Mouse (Mus musculus) activated CD4-positive, CD25-positive, alpha-beta regulatory T cell, adult 4 months (primary cell): Measurements from ENCODE around the gene Rbm20. TPM values are rescaled to one million over a fixed set of nuclear protein-coding genes. Genes with fewer than 3 reads are reported as not detected.

Experiments used
- ATAC-seq: one replicate; pipeline ENCODE4 v1.8.0; 2017
- polyA plus RNA-seq, 2 experiments: library from polyadenylated mRNA; unstranded; fragments of 100-300 nt; shearing (Covaris generic); gene quantifications; one replicate each; pipeline ENCODE4 v1.2.1; 2017

Gene Rbm20
- polyA plus RNA-seq, 2 experiments from 2014 or later, result 0.24 to 0.41 TPM

GRCm38 (mm10) chr19:53815714-53816113 lies 138.6 kb downstream of the Rbm20 start:
- ATAC-seq, result no peak

- ATAC-seq, result no peak
Observed at GRCm38 (mm10) chr19:53816242-53816641, 139.1 kb downstream of the Rbm20 start.

- ATAC-seq, result no peak
Observed at GRCm38 (mm10) chr19:53819299-53819698, 142.2 kb downstream of the Rbm20 start.

GRCm38 (mm10) chr19:53821241-53822120 lies 144.4 kb downstream of the Rbm20 start:
- no peak for ATAC-seq

GRCm38 (mm10) chr19:53823847-53824246 lies 146.7 kb downstream of the Rbm20 start:
- no peak for ATAC-seq

- ATAC-seq, result peak; percentile 61
Observed at GRCm38 (mm10) chr19:53824872-53825680, 148.0 kb downstream of the Rbm20 start.

GRCm38 (mm10) chr19:53829990-53830389 lies 152.9 kb downstream of the Rbm20 start:
- ATAC-seq, result no peak

GRCm38 (mm10) chr19:53830407-53831163 lies 153.5 kb downstream of the Rbm20 start:
- ATAC-seq, result no peak

- ATAC-seq, result no peak
Observed at GRCm38 (mm10) chr19:53831164-53831448, 154.0 kb downstream of the Rbm20 start.

GRCm38 (mm10) chr19:53832512-53832911 lies 155.4 kb downstream of the Rbm20 start:
- ATAC-seq, result no peak

- ATAC-seq, result no peak
Observed at GRCm38 (mm10) chr19:53833745-53834369, 156.8 kb downstream of the Rbm20 start.

GRCm38 (mm10) chr19:53836569-53837454 lies 159.7 kb downstream of the Rbm20 start:
- ATAC-seq, result no peak

- ATAC-seq, result peak; percentile 33
Observed at GRCm38 (mm10) chr19:53838850-53839249, 161.7 kb downstream of the Rbm20 start.

GRCm38 (mm10) chr19:53839837-53840236 lies 162.7 kb downstream of the Rbm20 start:
- ATAC-seq, result no peak

- peak; percentile 75 for ATAC-seq
Observed at GRCm38 (mm10) chr19:53841915-53842314, 164.8 kb downstream of the Rbm20 start.

- no peak for ATAC-seq
Observed at GRCm38 (mm10) chr19:53843972-53844371, 166.9 kb downstream of the Rbm20 start.

GRCm38 (mm10) chr19:53848272-53848995 lies 171.3 kb downstream of the Rbm20 start:
- no peak for ATAC-seq

- ATAC-seq, result no peak
Observed at GRCm38 (mm10) chr19:53850166-53850922, 173.2 kb downstream of the Rbm20 start.

GRCm38 (mm10) chr19:53851352-53851751 lies 174.2 kb downstream of the Rbm20 start:
- no peak for ATAC-seq
